Mouse (Mus musculus) forelimb bud, embryonic 11.5 days (tissue): ENCODE results near the gene Nr1h3.
"Not testable (repeated sequence)": the region's sequence is repeated elsewhere in the genome, so short reads cannot be mapped to it uniquely, and the experiment has no call there.

Experiments used
- DNase-seq: peaks from one replicate; pipeline ENCODE4 v3.0.0-alpha.2; 2012; ENCODE audit warnings: low read depth, low spot score

Nr1h3 gene

GRCm38 (mm10) chr2:91202222-91202971 lies at the start of gene Nr1h3, which contains the start of gene Acp2:
Nr1h3 (minus strand) TSS chr2:91202834.
Acp2 (plus strand) TSS chr2:91202885.
- DNase-seq: peak; percentile 97

GRCm38 (mm10) chr2:91252001-91252400 lies 49.4 kb upstream of the Nr1h3 start:
- DNase-seq: no peak

- no peak for DNase-seq
Measured at GRCm38 (mm10) chr2:91248366-91248765, 45.7 kb upstream of the Nr1h3 start.

GRCm38 (mm10) chr2:91244557-91245228 lies 42.1 kb upstream of the Nr1h3 start:
- no peak for DNase-seq

- no peak for DNase-seq
Measured at GRCm38 (mm10) chr2:91243416-91243815, 40.8 kb upstream of the Nr1h3 start.

GRCm38 (mm10) chr2:91242547-91242946 lies 39.9 kb upstream of the Nr1h3 start:
- DNase-seq: no peak

GRCm38 (mm10) chr2:91237511-91238080 lies 35.0 kb upstream of the Nr1h3 start:
- not testable (repeated sequence) for DNase-seq

GRCm38 (mm10) chr2:91236601-91237510 lies 34.2 kb upstream of the Nr1h3 start, which contains the start of gene Ddb2:
Ddb2 (minus strand) TSS chr2:91236982.
- peak; percentile 94 for DNase-seq

GRCm38 (mm10) chr2:91229735-91230134 lies 27.1 kb upstream of the Nr1h3 start:
- no peak for DNase-seq

GRCm38 (mm10) chr2:91223614-91224013 lies 21.0 kb upstream of the Nr1h3 start:
- DNase-seq: no peak

GRCm38 (mm10) chr2:91220501-91220900 lies 17.9 kb upstream of the Nr1h3 start:
- no peak for DNase-seq

- DNase-seq: no peak
Measured at GRCm38 (mm10) chr2:91217032-91217431, 14.4 kb upstream of the Nr1h3 start.

GRCm38 (mm10) chr2:91213311-91213710 lies 10.7 kb upstream of the Nr1h3 start:
- DNase-seq: no peak

- no peak for DNase-seq
Measured at GRCm38 (mm10) chr2:91206254-91206775, 3.7 kb upstream of the Nr1h3 start.

GRCm38 (mm10) chr2:91202972-91203656 lies 480 bp upstream of the Nr1h3 start:
- no peak for DNase-seq

- DNase-seq: no peak
Measured at GRCm38 (mm10) chr2:91198888-91199287, 3.7 kb downstream of the Nr1h3 start.

- DNase-seq: no peak
Measured at GRCm38 (mm10) chr2:91196577-91197001, 6.0 kb downstream of the Nr1h3 start.

GRCm38 (mm10) chr2:91194624-91195332 lies 7.9 kb downstream of the Nr1h3 start:
- DNase-seq: peak; percentile 63

GRCm38 (mm10) chr2:91190501-91190900 lies 12.1 kb downstream of the Nr1h3 start:
- DNase-seq: no peak

- no peak for DNase-seq
Measured at GRCm38 (mm10) chr2:91187431-91187830, 15.2 kb downstream of the Nr1h3 start.
